Mouse (Mus musculus): Measurements from ENCODE around the gene Ntm. TPM values are rescaled to one million over a fixed set of nuclear protein-coding genes. Genes with fewer than 3 reads are reported as not detected.
A peak's percentile ranks its signal among the peaks of the same experiment; 100 is the strongest.

Ntm gene
- polyA plus RNA-seq, 1 experiment from 2014 or later: 14.1 TPM

GRCm38 (mm10) chr9:29315842-29316241, 647.1 kb downstream of the Ntm start:
- no peak overlapping the region for H3K4me3 ChIP-seq (ENCODE audit: low read depth, low read length)
- H3K27ac ChIP-seq (ENCODE audit: low read depth, low read length): no peak overlapping the region
- H3K4me1 ChIP-seq (ENCODE audit: control insufficient read depth, insufficient read depth, low read length): peaks cover 6% of the 10 kb centered on the region
- no peaks in the 10 kb centered on the region for H3K36me3 ChIP-seq (ENCODE audit: control insufficient read depth, insufficient read depth, low read length)
- no peaks in the 10 kb centered on the region for H3K27me3 ChIP-seq (ENCODE audit: control insufficient read depth, insufficient read depth, low read length)
- no peak for ATAC-seq (ENCODE audit: low FRiP score)
- no peak overlapping the region for H3K9ac ChIP-seq (ENCODE audit: low read length)
- no peak for DNase-seq (ENCODE audit: low spot score, missing footprints)
- 34% methylated on average over 8 of the region's 8 CpGs for WGBS
- H3K9me3 ChIP-seq (ENCODE audit: control insufficient read depth, low read length): no peaks in the 10 kb centered on the region
- H3K4me2 ChIP-seq: no peak overlapping the region

GRCm38 (mm10) chr9:29306961-29307360, 656.0 kb downstream of the Ntm start:
- Histone ChIP-seq H3K9me3 (ENCODE audit: control insufficient read depth, low read length) (no peaks in the 10 kb centered on the region), H3K4me3 (ENCODE audit: low read depth, low read length) (no peak overlapping the region), H3K4me2 (no peak overlapping the region), H3K27ac (ENCODE audit: low read depth, low read length) (no peak overlapping the region), H3K36me3 (ENCODE audit: control insufficient read depth, insufficient read depth, low read length) (no peaks in the 10 kb centered on the region), H3K27me3 (ENCODE audit: control insufficient read depth, insufficient read depth, low read length) (no peaks in the 10 kb centered on the region), H3K4me1 (ENCODE audit: control insufficient read depth, insufficient read depth, low read length) (no peaks in the 10 kb centered on the region), H3K9ac (ENCODE audit: low read length) (no peak overlapping the region)
- 3% methylated on average over 2 of the region's 2 CpGs for WGBS
- DNase-seq (ENCODE audit: low spot score, missing footprints) (peak; percentile 64), ATAC-seq (ENCODE audit: low FRiP score) (no peak)

GRCm38 (mm10) chr9:29298340-29298739, 664.6 kb downstream of the Ntm start:
- Histone ChIP-seq H3K9ac (ENCODE audit: low read length) (no peak overlapping the region), H3K27ac (ENCODE audit: low read depth, low read length) (no peak overlapping the region), H3K9me3 (ENCODE audit: control insufficient read depth, low read length) (no peaks in the 10 kb centered on the region), H3K36me3 (ENCODE audit: control insufficient read depth, insufficient read depth, low read length) (no peaks in the 10 kb centered on the region), H3K4me2 (no peak overlapping the region), H3K27me3 (ENCODE audit: control insufficient read depth, insufficient read depth, low read length) (no peaks in the 10 kb centered on the region), H3K4me1 (ENCODE audit: control insufficient read depth, insufficient read depth, low read length) (no peaks in the 10 kb centered on the region), H3K4me3 (ENCODE audit: low read depth, low read length) (no peak overlapping the region)
- WGBS: 93% methylated on average over 3 of the region's 3 CpGs
- no peak for ATAC-seq (ENCODE audit: low FRiP score)
- DNase-seq (ENCODE audit: low spot score, missing footprints): no peak

- Histone ChIP-seq H3K36me3 (ENCODE audit: control insufficient read depth, insufficient read depth, low read length) (no peaks in the 10 kb centered on the region), H3K4me1 (ENCODE audit: control insufficient read depth, insufficient read depth, low read length) (no peaks in the 10 kb centered on the region), H3K4me2 (no peak overlapping the region), H3K27ac (ENCODE audit: low read depth, low read length) (no peak overlapping the region), H3K9ac (ENCODE audit: low read length) (no peak overlapping the region), H3K9me3 (ENCODE audit: control insufficient read depth, low read length) (no peaks in the 10 kb centered on the region), H3K27me3 (ENCODE audit: control insufficient read depth, insufficient read depth, low read length) (no peaks in the 10 kb centered on the region), H3K4me3 (ENCODE audit: low read depth, low read length) (no peak overlapping the region)
- DNase-seq (ENCODE audit: low spot score, missing footprints): no peak
- ATAC-seq (ENCODE audit: low FRiP score): no peak
- WGBS: 90% methylated on average over 3 of the region's 3 CpGs
Measured at GRCm38 (mm10) chr9:29296752-29297151, 666.2 kb downstream of the Ntm start.

- 86% methylated on average over 7 of the region's 7 CpGs for WGBS
- Histone ChIP-seq H3K4me3 (ENCODE audit: low read depth, low read length) (no peak overlapping the region), H3K27ac (ENCODE audit: low read depth, low read length) (no peak overlapping the region), H3K36me3 (ENCODE audit: control insufficient read depth, insufficient read depth, low read length) (no peaks in the 10 kb centered on the region), H3K4me1 (ENCODE audit: control insufficient read depth, insufficient read depth, low read length) (no peaks in the 10 kb centered on the region), H3K9ac (ENCODE audit: low read length) (no peak overlapping the region), H3K27me3 (ENCODE audit: control insufficient read depth, insufficient read depth, low read length) (no peaks in the 10 kb centered on the region), H3K9me3 (ENCODE audit: control insufficient read depth, low read length) (no peaks in the 10 kb centered on the region), H3K4me2 (no peak overlapping the region)
- ATAC-seq (ENCODE audit: low FRiP score): no peak
- DNase-seq (ENCODE audit: low spot score, missing footprints): no peak
Measured at GRCm38 (mm10) chr9:29288003-29288704, 674.8 kb downstream of the Ntm start.

GRCm38 (mm10) chr9:29285144-29285543, 677.8 kb downstream of the Ntm start:
- no peaks in the 10 kb centered on the region for H3K9me3 ChIP-seq (ENCODE audit: control insufficient read depth, low read length)
- no peak overlapping the region for H3K4me2 ChIP-seq
- H3K4me1 ChIP-seq (ENCODE audit: control insufficient read depth, insufficient read depth, low read length): no peaks in the 10 kb centered on the region
- no peaks in the 10 kb centered on the region for H3K36me3 ChIP-seq (ENCODE audit: control insufficient read depth, insufficient read depth, low read length)
- ATAC-seq (ENCODE audit: low FRiP score) (no peak), DNase-seq (ENCODE audit: low spot score, missing footprints) (no peak)
- no peak overlapping the region for H3K9ac ChIP-seq (ENCODE audit: low read length)
- no peak overlapping the region for H3K27ac ChIP-seq (ENCODE audit: low read depth, low read length)
- H3K27me3 ChIP-seq (ENCODE audit: control insufficient read depth, insufficient read depth, low read length): no peaks in the 10 kb centered on the region
- no peak overlapping the region for H3K4me3 ChIP-seq (ENCODE audit: low read depth, low read length)

- DNase-seq (ENCODE audit: low spot score, missing footprints): no peak
- no peak for ATAC-seq (ENCODE audit: low FRiP score)
- H3K4me2 ChIP-seq: no peak overlapping the region
Measured at GRCm38 (mm10) chr9:29272861-29273260, 690.1 kb downstream of the Ntm start.

GRCm38 (mm10) chr9:29269988-29270387, 693.0 kb downstream of the Ntm start:
- DNase-seq (ENCODE audit: low spot score, missing footprints) (no peak), ATAC-seq (ENCODE audit: low FRiP score) (no peak)
- H3K27me3 ChIP-seq (ENCODE audit: control insufficient read depth, insufficient read depth, low read length): no peaks in the 10 kb centered on the region
- H3K36me3 ChIP-seq (ENCODE audit: control insufficient read depth, insufficient read depth, low read length): no peaks in the 10 kb centered on the region
- H3K4me1 ChIP-seq (ENCODE audit: control insufficient read depth, insufficient read depth, low read length): no peaks in the 10 kb centered on the region
- no peak overlapping the region for H3K4me2 ChIP-seq
- H3K9me3 ChIP-seq (ENCODE audit: control insufficient read depth, low read length): no peaks in the 10 kb centered on the region
- H3K27ac ChIP-seq (ENCODE audit: low read depth, low read length): no peak overlapping the region
- no peak overlapping the region for H3K4me3 ChIP-seq (ENCODE audit: low read depth, low read length)
- 89% methylated on average over 6 of the region's 6 CpGs for WGBS
- H3K9ac ChIP-seq (ENCODE audit: low read length): no peak overlapping the region

More at GRCm38 (mm10) chr9:29272861-29273260, 690.1 kb downstream of the Ntm start:
- no peak overlapping the region for H3K9ac ChIP-seq (ENCODE audit: low read length)
- no peaks in the 10 kb centered on the region for H3K36me3 ChIP-seq (ENCODE audit: control insufficient read depth, insufficient read depth, low read length)
- no peaks in the 10 kb centered on the region for H3K27me3 ChIP-seq (ENCODE audit: control insufficient read depth, insufficient read depth, low read length)
- H3K27ac ChIP-seq (ENCODE audit: low read depth, low read length): no peak overlapping the region
- WGBS: 85% methylated on average over 3 of the region's 3 CpGs
- H3K9me3 ChIP-seq (ENCODE audit: control insufficient read depth, low read length): no peaks in the 10 kb centered on the region
- no peaks in the 10 kb centered on the region for H3K4me1 ChIP-seq (ENCODE audit: control insufficient read depth, insufficient read depth, low read length)
- no peak overlapping the region for H3K4me3 ChIP-seq (ENCODE audit: low read depth, low read length)

GRCm38 (mm10) chr9:29269277-29269646, 693.7 kb downstream of the Ntm start:
- H3K36me3 ChIP-seq (ENCODE audit: control insufficient read depth, insufficient read depth, low read length): no peaks in the 10 kb centered on the region
- H3K4me3 ChIP-seq (ENCODE audit: low read depth, low read length): no peak overlapping the region
- ATAC-seq (ENCODE audit: low FRiP score) (no peak), DNase-seq (ENCODE audit: low spot score, missing footprints) (peak; percentile 51)
- no peaks in the 10 kb centered on the region for H3K27me3 ChIP-seq (ENCODE audit: control insufficient read depth, insufficient read depth, low read length)
- 90% methylated on average over 2 of the region's 2 CpGs for WGBS
- H3K9me3 ChIP-seq (ENCODE audit: control insufficient read depth, low read length): no peaks in the 10 kb centered on the region
- no peak overlapping the region for H3K4me2 ChIP-seq
- H3K9ac ChIP-seq (ENCODE audit: low read length): no peak overlapping the region
- H3K27ac ChIP-seq (ENCODE audit: low read depth, low read length): no peak overlapping the region
- H3K4me1 ChIP-seq (ENCODE audit: control insufficient read depth, insufficient read depth, low read length): no peaks in the 10 kb centered on the region
